Mouse (Mus musculus): ENCODE measurements at regions not wholly inside any gene's neighbourhood (a gene's known extent, or its start where the extent isn't known, plus 50 kb on each side); places are given as distances from the start of the nearest gene placed in this dataset.

DNA sequence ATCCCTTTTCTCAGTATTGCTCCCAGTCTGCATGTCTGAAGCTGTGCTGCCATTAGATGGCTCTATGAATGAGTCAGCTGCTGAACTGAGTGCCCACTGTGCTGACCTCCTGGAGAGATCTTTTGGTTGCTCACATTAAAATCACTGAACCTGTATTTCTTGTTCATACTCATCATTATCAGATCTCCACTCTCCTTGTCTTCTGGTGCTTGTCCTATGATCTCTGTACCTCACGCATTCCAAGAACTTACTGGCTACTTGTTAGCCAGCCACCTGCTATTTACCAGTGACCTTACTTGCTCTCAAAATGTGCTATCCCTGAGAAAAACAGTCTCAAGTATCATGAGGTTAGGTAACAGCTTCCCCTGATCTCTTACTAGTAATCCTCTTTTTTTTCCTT is 123.4 kb upstream of the Nox4 start:
- TF ChIP-seq CTCF (conservative IDR thresholded peaks at IDR 0.05; ENCODE audit: low read length) = no peak
- no peak for TF ChIP-seq POU5F1 (IDR thresholded peaks at IDR 0.05; ENCODE audit: borderline replicate concordance, low read length)
- TF ChIP-seq NANOG (IDR thresholded peaks at IDR 0.05; ENCODE audit: borderline replicate concordance, low read length) = no peak

Data from E14TG2a.4 (cell line).